Mouse (Mus musculus): ENCODE measurements at regions not wholly inside any gene's neighbourhood (a gene's known extent, or its start where the extent isn't known, plus 50 kb on each side); places are given as distances from the start of the nearest gene placed in this dataset.

DNA sequence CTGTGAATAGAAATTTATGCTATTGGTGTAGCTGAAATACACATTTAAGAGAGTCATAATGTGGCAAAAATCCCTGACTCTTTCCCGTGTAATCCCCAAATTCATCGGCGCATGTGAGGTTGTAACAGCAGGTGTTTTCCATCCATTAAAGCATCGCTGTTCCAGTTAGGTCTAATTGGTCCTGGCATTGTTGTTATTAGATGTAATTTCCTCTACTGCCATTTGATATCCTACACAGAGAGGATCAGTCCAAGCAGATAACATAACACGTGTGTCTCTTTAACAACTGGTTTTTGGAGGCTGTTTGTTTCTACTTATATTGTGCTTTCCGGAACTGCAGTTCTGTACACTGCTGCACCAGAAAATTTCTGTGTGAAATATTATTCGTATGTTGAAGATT lies 101.8 kb downstream of the Vgll3 start:
- no peak for DNase-seq (ENCODE audit: low read depth)

DNA sequence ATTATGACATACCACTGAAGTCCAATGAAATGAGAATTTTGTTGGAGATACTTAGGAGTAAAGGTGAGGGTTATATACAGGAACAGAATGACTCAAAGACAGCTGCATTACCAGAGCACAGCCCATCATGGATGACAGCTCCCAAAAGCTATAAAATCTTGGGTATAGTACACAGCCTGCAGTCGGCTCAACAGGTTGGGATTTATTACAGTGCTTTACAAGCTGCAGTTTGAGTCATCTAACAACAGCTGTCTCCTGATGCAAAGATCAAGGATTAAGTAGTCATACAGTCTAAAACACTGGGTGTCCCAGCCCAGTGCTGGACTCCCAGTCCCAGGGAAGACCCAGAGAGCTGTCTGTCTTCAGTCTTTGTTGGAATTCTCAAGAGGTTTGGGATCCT lies 110.9 kb downstream of the Vgll3 start:
- no peak for DNase-seq (ENCODE audit: low read depth)

DNA sequence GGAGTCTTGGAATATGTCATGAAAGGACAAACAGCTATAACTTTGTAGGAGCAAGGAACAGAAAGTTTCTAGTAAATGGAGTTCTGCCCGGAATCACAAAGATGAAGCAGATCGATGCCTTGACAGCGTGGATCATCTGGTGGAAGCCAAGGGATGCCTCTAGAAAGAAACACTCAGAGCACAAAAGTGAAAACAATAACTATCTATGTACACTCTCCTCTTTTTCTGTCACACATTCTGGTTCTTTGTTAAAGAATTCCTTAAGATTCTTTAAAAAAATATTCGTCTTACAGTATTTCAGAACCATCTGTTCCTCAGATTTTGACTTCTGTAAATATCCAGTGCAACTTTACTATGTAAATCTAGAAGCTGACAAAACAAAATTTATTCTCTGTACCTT lies 148.8 kb downstream of the Vgll3 start:
- no peak for DNase-seq (ENCODE audit: low read depth)

DNA sequence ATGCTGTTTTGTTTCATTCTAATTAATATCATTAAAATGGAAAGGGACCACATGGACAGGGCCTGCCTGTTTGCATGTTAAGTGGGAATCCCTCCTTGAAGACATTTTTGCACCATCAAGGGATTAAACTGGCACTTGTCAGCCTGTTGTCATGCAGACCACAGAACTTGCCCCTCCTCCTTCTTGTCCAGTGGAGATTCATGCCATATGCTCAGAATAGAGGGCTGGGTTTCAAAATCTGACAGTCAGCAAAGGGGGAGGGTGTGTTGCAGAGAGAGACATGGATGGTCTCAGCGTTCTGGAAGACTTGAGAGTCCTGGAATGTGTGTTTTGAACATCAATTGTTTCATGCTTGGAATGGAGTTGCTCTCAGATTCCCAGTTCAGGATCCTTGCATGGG lies 149.2 kb downstream of the Vgll3 start:
- no peak for DNase-seq (ENCODE audit: low read depth)

DNA sequence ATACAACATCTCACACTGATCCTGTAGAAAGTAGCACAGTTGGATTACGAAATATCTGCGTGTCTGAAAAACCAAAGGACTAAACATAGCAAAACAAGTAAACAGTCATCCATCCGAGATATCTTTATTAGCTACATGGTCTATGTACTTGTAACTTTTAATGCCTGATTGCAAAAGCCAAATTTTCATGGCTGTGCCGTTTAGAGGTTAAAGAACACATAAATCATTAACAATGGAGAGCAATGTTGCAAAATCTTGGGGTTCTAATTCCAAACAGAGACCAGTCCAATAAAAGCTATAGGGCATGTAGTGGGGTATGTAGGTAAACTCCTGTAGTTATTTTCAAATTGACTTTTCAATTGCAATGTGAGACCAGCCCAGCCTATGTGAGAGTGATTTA lies 162.0 kb downstream of the Vgll3 start:
- DNase-seq (ENCODE audit: low read depth) = peak; percentile 4

DNA sequence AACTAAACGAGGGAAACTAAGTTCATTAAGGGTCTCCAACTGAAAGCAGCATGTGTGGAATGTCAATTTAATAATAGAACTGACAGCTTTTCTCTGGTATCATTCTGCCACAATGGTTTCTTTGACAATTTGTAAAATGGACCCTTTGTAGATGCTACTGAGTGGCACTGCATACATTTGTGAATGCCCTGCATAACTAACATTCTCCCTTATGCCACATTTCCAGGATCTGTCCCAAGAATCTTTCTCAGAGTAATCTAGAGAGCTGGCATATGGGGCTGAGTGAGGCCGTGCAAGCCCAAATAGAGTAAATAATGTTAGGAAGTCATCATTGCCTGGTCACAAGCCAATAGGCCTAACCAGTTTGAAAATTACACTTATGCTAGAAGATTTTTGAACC lies 172.1 kb downstream of the Vgll3 start:
- DNase-seq (ENCODE audit: low read depth) = no peak

DNA sequence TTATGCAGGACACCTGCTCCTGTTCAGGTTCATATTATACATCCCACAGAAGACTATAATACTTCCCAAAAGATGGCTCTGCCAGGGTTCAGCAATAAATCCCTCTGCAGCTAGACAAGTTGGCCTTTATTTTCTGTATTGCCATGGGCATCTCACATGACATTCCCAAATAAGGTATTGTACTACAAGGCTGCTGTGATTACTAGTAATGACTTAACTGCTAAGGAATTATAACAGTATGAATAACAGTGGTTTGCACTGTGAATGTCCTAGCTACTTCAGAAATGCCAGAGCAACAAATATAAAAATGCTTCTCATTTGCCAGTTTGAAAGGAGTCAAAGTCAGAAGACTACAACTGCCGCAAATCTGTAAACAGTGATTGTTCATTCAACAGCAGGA lies 184.3 kb downstream of the Vgll3 start:
- DNase-seq (ENCODE audit: low read depth) = peak; percentile 42

DNA sequence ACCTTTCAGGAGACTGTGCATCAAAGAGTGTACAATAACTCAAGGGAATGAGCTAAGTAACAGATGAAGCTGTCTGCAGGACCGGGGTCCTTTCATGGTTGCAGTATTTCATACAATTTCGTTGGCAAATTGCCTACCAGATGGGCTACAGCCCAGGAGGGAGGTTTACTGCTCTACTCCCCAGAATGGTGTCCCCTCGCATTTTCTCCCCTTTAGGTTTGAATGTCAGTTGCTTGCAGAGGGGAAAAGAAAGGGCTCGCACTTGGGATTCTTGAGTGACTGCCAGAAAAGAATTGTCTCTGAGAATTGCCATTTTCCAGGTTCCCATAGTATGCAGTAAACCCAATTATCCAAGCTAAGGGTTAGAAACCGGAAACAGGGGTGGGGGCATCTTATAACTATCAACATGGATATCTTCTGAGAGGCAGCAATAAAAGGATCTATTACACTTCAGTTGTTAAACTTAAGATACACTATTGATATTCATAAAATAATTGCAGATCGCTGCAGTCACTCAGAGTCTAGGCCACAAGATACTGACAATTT lies 185.7 kb downstream of the Vgll3 start:
- no peak for DNase-seq (ENCODE audit: low read depth)

DNA sequence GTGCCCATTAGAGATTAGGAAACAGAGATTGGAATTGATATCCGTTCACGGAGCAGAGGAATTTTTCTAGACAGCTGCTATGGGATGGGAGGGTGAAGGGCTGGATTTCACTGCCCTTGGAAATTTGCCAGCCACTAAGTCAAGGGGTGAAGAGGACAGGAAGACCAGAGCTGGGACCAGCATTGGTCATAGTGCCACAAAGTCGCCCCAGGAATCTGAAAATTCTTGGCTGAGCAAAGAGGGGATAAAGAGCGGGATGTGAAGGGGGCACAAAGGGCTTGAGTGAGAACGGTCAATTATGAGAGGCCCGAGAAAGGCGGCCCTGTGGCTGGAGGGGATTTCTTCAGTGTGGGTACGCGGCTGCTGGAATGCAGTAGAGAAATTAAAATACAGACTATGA lies 189.6 kb downstream of the Vgll3 start:
- no peak for DNase-seq (ENCODE audit: low read depth)

DNA sequence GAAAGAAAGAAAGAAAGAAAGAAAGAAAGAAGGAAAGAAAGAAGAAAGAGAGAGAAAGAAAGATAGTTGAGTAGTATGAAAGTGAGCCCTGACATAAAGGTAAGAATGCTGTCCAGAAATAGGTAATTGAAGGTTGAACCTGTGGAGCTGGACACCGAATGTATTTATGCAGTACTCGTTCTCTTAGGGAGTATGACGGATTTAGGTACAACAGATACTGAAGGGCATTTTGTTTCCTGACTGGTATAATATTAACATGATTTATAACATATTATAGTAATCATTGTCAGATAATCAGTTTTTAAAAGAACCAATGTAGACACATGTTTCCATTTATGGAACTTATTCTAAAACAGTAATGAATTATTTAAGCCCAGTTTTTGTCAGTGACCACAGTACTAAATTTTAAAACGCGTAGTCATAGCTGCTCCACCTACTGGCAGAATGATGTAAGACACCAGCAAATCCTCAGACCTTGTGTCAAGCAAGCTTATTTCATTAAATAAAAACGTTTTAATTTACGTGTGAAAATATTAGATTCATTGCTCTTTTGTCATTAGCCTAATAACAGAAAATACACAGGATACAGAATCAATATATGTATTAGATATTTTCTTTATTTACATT lies 191.0 kb downstream of the Vgll3 start:
- peak; percentile 84 for DNase-seq (ENCODE audit: low read depth)

DNA sequence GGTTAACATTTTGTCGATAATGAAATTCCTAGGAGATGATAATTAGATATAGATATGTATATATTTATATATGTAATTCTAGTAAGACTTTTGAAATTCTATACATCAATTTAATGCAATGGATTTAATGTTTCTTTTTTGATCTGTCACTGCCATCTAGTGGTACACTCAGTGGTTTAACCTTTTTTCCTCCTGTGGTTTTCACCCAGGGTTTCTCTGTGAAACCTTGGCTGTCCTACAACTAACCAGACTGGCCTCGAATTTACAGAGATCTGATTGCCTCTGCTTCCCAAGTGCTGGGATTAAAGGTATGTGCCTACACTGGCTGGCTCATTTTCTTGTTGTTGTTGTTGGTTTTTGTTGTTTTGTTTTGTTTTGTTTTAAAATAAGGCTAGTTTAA lies 198.6 kb downstream of the Vgll3 start:
- DNase-seq (ENCODE audit: low read depth) = peak; percentile 72

DNA sequence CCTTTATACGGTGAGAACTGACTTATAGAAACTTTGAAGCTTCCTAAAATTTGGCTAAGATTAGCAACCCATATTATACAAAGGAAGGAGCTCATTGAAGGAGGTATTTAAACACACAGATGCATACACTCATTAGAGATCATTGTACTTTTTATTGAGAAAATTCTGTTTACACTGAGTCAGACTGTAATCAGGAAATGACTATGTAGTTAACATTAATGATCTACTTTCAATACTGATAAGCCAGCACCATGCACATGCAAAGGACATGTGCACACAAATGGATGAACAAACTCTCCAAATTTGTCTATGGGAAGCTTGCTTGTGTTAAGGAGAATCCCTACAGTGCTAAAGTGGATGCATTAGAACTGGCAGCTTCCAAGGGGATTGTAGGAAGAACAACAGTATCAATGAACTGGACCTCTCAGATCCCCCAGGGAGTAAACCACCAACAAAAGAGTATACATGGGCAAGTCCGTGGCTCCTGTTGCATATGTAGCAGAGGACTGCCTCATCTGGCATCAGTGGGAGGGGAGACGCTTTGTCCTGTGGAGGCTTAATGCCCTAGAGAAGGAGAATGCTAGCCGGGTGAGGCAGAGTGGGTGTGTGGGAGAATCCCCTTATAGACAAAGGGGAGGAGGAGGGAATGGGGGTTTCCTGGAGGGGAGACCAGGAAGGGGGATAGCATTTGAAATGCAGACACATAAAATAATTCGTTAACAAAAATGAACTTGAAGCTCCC lies 200.0 kb downstream of the Vgll3 start:
- DNase-seq (ENCODE audit: low read depth) = no peak

DNA sequence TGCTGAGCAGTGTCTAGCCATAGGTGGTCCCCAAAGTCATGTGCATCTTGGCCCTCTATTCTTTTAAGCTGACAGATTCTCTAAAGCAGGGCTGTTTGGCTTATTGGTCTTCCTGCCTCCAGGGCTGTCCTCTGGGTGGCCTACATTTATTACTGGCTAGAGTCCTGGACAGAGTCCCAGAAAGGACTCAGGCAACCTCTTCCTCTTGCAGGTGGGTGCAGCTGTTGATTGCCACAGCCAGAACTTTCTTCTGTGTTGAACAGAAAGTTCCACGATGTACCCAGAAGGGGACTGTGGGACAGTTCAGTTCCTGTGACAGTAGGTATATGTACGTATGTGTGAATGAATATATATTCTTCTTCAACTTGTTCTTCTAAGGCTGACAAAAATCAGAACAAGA lies 202.0 kb downstream of the Vgll3 start:
- DNase-seq (ENCODE audit: low read depth) = no peak

DNA sequence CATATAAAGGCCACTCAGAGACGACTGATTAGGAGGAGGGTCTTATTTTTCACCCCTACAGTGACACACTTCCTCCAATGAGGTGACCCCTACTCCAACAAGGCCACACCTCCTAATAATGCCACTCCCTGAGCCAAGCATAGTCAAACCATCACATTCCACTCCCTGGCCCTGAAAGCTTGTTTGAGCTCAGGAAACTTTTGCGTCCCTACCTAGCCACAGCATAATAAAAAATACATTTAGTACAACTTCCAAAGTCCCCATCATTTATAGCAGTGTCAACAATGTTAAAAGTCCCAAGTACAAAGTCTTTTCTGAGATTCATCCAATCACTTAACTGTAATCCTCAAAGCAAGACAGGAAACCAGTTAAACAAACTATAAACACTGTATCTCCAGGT lies 208.3 kb downstream of the Vgll3 start:
- DNase-seq (ENCODE audit: low read depth) = no peak
